Mouse (Mus musculus) left cerebral cortex, postnatal 36 days (tissue): Measurements from ENCODE around the gene Glb1l. TPM values are rescaled to one million over a fixed set of nuclear protein-coding genes. Genes with fewer than 3 reads are reported as not detected.
"Not testable (repeated sequence)": the region's sequence is repeated elsewhere in the genome, so short reads cannot be mapped to it uniquely, and the experiment has no call there.

Source experiments
- DNase-seq, 2 experiments: peaks; one replicate each; pipeline ENCODE4 v3.0.0; 2021 to 2022; ENCODE audit warnings: low spot score in 2 of 2, mixed read lengths in 1 of 2
- intact Hi-C: fragments of 180-260 bp; cut with DNase I; formaldehyde crosslinking; loops from one replicate; pipeline ENCODE4 v1.15.1; 2025
- total RNA-seq, 2 experiments: library from RNA; stranded (reverse); gene quantifications; 2 replicates each; pipeline ENCODE4 v1.2.3; 2021

The Glb1l gene
- total RNA-seq, 2 experiments from 2014 or later = 10.4 to 15.8 TPM

DNA sequence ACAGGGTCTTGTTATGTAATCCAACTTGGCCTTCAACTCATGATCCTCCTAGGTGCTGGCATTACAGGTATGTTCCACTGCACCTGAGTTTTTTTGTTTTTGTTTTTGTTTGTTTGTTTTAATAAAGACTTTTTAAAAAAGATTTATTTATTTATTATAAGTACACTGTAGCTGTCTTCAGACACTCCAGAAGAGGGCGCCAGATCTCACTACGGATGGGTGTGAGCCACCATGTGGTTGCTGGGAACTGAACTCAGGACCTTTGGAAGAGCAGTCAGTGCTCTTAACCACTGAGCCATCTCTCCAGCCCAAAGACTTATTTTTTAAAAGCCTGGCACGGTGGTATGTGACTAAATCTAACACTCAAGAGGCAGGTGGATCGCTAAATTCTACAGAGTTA lies 21.9 kb upstream of the Glb1l start:
- intact Hi-C loops, DNase-seq: not testable (repeated sequence)

DNA sequence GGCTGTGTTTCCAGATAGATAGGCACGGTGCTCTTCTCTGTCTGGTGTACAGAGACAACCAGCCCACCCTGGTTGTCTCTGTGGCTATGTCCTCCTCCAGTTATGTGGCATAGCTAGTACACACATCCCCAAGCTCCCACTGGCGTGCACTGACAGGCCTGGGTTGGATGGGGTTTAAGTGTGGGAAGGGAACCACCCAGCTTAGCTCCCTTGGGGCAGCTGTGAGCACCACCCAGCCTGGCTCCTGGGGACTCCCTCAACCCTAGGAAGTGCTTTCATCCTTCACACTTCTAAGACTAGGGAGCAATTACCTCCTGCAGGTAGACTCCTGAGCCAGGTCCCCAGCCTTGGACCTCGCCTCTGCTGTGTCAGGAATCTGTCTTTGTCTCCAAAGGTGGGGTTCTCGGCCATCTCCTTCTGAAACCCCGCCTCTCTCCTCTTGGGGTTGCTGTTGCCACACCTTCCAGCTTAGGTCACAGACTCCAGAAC lies 21.1 kb upstream of the Glb1l start, which contains the start of gene A630095N17Rik:
A630095N17Rik (minus strand) TSS at position 439 of the 489 bp plus-strand sequence.
- intact Hi-C loops = no loop called here
- no peak for DNase-seq

DNA sequence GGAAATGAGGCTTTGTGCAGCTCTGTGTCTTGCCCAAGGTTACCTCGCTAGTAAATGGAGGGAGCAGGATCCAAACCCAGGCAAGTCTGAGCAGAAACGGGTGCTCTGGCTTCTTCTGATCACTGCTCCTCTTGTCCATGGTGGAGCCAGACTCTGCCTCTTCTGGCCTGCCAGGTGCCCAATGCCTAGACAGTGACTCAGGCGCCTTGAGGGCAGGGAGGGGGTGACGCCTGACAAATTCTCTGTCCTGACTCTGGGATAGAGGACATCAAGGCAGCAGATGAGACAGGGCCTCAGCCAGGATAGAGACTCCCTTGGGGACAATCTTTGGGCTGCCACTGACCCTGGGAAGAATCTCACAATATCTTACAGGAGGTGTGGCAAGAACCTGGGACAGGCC lies 20.6 kb upstream of the Glb1l start:
- intact Hi-C loops = no loop called here
- no peak for DNase-seq

DNA sequence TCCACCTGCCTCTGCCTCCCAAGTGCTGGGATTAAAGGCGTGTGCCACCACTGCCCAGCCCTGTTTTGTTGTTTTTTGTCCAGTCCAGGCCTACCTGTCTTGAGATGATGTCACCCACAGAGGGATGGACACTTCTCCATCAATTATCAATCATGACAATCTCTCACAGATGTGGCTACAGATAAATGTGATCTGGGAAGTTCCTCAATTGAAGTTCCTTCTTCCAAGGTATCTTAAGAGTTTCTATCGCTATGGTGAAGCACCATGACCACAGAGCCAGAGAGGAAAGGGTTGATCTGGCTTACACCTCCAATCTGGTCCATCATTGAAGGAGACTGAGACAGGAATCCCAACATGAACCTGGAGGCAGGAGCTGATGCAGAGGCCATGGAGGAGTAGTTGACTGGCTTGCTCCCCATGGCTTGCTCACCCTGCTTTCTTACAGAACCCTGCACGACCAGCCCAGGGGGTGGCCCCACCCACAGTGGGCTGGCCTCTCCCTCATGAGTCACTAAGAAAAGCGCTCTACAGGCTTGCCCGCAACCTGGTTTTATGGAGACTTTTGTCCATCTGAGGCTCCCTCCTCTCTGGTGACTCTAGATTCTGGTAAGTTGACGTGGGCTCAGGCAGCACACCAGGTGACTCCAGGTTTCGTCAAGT lies 19.9 kb upstream of the Glb1l start:
- intact Hi-C loops = no loop called here
- DNase-seq = no peak

DNA sequence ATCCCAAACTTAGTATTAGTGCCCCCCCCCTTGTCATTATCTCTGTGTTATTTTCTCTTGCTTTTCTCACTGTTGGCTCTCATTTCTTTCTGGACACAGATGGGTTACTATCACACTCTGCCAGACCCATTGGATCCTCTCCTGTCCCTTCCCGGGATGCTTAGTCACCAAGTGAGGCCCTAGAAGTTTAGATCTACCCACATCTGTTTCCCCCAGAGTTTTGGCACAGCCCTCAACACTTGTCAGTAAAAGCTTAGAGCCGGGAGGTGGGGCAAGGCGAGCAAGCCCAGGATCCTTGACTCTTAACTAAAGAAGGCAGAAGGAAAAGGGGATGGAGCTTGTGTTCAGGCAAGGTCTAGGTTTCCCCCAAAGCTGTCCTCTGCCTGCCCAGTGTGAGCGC lies 18.5 kb upstream of the Glb1l start:
- intact Hi-C loops = no loop called here
- DNase-seq = no peak

DNA sequence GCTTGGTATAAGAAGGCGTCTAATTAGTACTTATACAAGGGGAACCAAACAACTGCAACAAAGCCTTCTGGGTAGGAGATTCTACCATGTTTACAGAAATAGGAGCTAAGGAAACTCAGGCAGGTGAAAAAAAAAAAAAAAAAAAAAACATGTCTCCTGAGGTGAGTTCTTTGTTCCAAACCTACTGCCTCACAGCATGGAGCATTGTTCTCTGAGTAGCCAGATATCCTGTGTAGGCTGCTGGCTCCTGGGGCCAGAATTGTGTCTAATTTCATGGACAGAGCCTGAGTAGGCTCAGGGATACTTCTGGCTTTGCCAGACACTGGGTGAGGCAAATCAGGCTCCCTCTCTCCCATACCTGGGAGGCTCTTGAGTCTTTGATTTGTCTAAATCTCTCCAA lies 17.0 kb upstream of the Glb1l start:
- intact Hi-C loops = no loop called here
- no peak for DNase-seq

DNA sequence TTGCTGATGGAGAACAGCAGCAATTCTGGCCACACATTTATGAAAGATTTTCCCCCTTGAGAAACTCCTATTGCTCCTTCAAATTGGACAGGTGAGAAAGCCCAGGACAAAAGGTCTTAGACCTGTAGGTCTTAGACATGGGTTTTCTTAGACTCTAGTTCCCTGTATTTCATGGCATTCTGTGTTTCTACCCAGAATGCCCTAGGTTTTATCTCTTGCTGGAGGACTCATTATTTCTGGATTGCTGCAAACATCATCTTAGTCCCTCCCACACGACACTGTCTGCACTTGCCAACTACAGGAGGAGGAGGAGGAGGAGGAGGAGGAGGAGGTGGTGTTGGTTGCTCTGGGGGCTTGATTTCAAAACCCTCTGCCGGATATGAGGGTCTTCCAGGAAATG lies 15.5 kb upstream of the Glb1l start:
- intact Hi-C loops = no loop called here
- DNase-seq = no peak

DNA sequence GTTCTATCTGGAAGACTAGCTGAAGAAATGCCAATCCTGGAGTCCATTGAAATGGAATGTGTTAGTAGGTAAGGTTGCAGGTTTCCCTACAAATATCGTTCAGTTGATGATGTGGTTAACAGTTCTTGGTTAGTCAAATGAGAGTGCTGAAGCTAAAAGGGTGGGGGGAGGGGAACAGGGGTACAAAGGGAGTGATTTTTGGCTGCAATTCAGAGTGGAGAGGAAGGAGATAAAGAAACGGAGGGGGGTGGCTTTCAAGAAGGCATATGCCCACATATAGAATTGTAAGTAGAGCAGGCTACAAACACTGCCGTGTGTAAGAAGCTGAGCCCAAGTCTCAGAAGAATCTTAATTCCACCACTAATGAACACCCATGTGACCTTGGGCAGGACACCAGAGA lies 14.9 kb upstream of the Glb1l start:
- intact Hi-C loops = no loop called here
- no peak for DNase-seq

DNA sequence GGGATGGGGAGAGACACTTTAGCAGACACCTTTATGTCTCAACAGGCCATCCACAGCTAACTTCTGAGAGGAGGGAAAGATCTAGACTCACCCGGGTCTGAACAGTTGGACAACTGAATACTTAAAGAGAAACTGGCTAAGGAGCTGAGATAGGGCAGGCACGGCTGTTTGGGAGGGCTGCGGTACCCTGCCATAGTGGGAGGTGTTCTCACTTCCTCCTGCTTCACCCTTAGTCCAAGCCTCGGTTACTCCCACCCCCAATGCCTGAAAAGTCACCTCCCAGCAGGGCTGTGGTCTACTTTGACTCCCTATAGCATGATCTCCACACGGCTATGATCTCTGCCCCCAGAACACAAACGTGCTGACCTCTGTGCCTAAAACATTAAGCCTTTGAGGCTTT lies 12.9 kb upstream of the Glb1l start:
- no peak for DNase-seq
- intact Hi-C loops = no loop called here

DNA sequence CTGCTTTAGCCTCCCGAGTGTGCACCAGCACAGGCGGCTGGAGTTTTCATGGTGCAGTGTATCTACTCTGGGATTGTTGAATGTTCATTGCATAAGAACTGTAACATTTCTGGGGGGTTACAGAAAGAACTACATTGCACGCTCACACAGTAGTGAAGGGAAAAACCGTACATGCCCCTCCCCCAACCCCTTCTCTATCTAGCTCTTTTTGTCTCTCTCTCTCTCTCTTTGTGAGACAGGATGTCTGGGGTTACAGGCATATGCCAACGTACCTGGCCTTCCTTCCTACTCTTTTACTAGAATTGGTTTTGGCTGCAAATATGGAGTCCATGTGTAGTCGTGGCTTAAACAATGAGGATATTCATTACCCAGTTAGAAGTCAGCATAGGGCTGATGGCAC lies 12.3 kb upstream of the Glb1l start:
- DNase-seq = no peak
- intact Hi-C loops = no loop called here

DNA sequence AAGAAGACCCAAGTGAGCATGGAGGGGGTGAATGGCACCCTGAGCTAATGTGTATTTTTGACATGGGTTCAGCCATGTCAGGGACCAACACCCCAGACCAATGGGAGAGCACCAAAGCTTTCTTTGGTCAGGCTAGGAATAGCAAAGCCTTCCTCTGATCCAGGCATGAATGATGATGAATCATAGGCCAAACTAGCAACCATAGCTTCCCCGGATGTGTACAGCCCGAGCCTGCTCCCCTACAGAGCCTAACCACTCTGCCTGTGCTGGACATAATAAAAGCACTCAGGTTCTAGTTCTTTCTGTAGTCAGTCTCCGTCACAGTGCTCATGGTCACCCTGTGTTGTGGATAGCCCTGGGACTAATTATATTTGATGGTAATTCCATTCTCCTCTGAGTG lies 10.9 kb upstream of the Glb1l start:
- DNase-seq = no peak
- intact Hi-C loops = no loop called here

DNA sequence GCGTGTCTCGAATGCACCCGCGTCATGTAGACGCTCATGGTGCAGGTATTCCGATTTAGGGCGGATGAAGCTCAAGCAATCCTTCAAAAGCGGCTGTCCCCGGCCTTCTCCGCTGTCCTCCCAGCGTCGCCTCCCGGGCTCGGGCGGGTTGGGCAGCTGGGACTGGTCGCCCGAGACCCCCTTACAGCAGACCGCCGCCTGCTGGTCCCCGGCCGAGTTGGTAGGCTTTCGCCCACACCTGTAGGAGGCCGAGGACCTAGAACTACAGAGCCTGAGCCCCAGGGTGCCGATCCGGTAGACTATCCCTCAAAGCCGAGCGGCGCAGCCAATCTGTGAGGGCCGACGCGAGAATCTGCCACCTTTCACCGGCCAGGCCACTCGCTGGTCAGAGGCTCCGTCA lies 8.9 kb upstream of the Glb1l start, which contains the start of gene Tuba4a:
Tuba4a (minus strand) TSS at position 335 of the 400 bp plus-strand sequence.
- DNase-seq = no peak
- intact Hi-C loops = loop anchor here (2.0 kb wide), 1 partner anchor 43 kb away; no protein-coding TSS in a partner anchor

DNA sequence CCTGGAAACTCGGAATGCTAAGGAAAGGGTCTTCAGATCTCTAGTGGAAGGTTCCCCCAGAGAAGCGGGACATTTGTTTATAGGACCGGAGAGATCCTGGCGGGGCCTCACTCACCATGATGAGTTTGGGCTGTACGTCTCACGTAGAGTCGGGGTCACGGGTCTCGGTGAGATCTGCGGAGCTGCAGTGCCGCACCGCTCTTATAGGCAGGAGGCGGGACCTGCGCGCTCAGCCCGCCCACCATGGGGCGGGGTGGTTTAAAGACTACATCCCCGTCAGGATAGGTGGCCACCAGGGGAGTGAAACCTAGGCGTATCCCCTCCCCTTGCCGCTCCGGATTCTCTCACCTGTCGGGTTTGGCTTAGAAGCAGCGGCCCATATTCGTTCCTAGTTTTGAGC lies 8.5 kb upstream of the Glb1l start:
- intact Hi-C loops = loop anchor here (2.0 kb wide), 1 partner anchor 44 kb away; no protein-coding TSS in a partner anchor
- peak; percentile 90 to 93 for DNase-seq

DNA sequence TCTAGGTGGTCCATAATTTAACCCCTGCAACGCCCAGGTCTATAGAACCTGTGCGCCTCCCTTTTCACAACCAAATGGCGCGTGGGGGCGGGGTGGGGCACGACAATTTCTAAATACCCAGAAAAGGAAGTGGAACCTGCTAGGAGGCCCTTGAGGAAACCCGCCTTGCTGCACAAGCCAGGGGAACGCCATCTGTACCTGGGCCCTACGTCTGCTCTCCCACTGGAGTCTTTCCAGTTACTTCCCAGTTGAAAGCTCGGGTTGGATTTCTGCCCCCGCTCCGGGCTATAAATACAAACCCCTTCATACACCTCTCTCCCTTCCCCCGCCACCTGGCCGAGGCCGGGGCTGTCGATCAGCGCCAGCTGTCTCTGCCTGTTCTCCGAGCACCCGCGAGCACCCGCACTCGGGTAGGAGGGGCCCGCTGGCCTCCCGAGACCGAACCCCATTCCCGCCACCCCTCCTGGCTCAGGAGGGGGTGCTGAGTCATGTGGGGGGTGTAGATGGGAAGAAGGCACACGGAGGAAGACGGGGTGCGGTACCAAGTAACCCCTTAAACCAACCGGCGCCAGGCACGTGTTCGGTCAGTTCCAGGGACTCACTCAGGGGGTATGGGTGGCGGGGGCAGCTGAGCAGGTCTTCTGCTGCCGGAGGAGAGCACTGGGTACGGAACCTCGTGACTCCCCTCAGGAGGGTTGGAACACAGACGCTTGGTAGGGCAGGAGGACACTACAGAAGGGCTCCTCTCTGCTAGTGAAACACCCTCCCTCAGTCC lies 7.8 kb upstream of the Glb1l start:
- DNase-seq = peak; percentile 76 to 85
- intact Hi-C loops = loop anchor here (1.0 to 2.0 kb wide), 2 partner anchors 18 to 44 kb away; partner anchors contain the start of gene Dnajb2

DNA sequence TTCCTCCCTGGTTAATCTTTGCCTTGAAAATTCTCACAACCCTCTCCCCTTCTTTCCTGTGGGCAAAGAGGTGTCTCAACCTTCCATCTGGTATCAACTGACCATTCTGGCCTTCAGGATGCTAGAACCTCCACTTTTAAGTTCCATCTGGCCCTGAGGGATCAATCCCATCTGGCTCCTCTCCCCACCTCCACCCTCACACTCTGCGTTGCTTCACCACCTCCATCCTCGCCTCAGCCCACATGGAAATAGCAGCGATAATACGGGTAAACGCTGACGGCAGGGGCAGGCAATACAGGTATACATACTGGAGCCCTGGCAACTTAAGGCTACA lies 7.2 kb upstream of the Glb1l start:
- intact Hi-C loops = loop anchor here (1.0 to 2.0 kb wide), 2 partner anchors 18 to 45 kb away; partner anchors contain the start of gene Dnajb2
- DNase-seq = peak in 1 of 2 experiments; percentile 67

DNA sequence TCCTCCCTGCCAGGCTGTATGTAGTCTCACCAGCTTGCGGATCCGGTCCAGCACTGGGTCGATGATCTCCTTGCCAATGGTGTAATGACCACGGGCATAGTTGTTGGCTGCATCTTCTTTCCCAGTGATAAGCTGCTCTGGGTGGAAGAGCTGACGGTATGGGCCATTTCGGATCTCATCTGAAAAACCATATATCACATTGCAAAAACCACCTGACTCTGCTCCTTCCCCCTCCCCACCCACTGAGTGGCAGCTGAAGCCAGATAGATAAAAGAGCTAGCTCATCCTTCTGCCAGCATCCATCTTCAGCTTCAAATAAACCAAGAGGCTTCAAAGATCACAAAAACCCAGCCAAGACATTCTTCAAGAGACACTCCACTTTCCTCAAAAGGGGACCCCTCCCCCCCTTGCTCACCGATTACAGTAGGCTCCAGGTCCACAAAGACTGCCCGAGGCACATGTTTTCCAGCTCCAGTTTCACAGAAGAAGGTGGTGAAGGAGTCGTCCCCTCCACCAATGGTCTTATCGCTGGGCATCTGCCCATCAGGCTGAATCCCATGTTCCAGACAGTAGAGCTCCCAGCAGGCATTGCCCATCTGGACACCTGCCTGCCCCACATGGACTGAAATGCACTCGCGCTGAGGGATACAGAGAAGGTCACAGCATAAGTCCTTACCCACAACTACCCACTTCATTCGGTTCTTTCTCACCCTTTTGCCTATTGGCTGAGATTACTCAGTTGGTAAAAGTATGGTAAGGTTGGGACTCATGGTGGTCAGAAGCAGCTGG lies 6.4 kb upstream of the Glb1l start:
- no peak for DNase-seq
- intact Hi-C loops = no loop called here

DNA sequence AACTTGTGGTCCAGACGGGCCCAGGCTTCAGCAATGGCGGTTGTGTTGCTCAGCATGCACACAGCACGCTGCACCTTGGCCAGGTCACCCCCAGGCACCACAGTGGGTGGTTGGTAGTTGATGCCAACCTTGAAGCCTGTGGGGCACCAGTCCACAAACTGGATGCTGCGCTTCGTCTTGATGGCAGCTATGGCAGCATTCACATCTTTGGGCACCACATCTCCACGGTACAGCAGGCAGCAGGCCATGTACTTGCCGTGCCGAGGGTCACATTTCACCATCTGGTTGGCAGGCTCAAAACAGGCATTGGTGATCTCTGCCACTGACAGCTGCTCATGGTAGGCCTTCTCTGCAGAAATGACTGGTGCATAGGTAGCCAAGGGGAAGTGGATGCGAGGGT lies 5.2 kb upstream of the Glb1l start:
- DNase-seq = no peak
- intact Hi-C loops = no loop called here

DNA sequence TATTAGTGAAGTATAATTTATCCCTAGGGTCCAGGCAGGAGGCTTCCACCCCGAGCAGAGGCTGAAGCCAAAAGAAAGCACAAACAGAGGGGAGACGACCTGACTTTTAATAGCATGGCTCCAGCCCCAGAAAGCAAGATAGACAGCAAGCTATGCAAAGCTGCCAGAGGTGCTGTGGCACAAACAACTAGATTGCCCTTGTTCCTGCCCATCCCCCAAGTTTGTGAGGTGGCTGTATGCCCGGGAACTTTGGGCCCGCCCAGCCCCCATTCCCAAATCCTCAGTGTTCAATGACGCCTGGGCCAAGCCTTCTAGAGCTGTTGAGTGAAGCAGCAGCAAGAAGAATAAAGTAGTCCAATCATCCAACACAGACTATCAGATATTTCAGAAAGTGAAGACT lies 4.3 kb upstream of the Glb1l start:
- DNase-seq = peak in 1 of 2 experiments; percentile 63
- intact Hi-C loops = no loop called here

DNA sequence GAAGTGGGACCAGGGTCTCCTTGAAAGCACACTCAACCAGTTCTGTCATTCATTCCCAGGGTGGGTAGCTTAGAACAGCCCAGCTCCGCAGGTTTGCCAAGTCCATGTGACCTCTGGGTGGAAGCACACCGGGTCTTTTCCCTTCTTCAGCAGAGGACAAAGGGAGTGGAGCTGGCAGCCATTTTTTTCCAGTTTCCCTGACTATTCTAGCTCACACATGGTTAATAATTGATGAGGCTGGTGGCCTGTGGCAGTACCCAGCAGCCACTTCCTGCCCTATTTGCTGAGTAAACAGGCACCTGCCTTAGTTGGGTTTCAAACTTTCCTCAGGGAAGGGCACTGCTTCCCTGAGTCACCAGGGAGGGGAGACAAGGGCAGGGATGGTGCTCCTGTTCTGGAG lies 3.8 kb upstream of the Glb1l start:
- intact Hi-C loops = no loop called here

DNA sequence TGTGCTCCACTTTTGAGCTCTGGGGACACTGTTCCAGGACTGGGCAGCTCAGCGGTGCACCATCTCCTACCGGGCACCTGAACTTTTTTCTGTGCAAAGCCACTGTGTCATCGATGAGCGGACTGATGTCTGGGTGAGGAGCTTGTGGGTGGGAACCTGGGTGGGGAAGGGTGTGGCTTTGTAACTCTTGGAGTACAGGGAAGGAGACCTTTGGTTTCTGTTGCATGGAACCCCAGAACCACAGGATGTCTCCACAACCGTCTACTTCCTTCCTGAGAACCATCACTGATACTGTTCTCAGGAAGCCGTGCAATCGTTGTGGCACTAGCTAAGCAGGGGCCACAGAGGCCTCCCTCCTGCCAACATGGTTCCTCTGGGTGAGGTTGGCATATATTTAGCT lies 2.5 kb upstream of the Glb1l start:
- no peak for DNase-seq
- intact Hi-C loops = no loop called here

More for the DNA sequence above, 3.8 kb upstream of the Glb1l start:
- DNase-seq = no peak
